Mouse (Mus musculus): Measurements from ENCODE around the gene Spata31d1b.
"Not testable (repeated sequence)": the region's sequence is repeated elsewhere in the genome, so short reads cannot be mapped to it uniquely, and the experiment has no call there.

Spata31d1b gene

DNA sequence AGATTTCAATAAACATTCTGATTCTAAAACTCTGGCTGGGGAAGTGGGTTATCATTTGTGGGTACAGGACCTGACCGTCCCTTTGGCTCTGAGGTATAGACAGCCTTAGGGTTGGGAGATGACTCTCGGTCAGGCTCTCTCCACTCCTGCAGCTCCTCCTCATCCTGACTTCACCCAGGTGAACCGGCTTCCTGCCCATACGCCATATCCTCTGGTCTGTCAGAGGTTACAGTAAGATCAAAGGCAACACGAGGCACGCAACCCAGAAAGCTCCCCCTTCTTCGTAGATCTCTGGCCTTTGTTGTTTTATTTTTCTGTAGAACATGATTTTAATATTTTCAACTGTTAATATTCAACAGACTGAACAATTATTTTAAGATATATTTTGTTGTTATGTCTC is 16.3 kb upstream of the Spata31d1b start:
- no peak for DNase-seq (ENCODE audit: low spot score)

GRCm38 (mm10) chr13:59699131-59699530 is 13.0 kb upstream of the Spata31d1b start:
- DNase-seq (ENCODE audit: low spot score), result no peak

DNA sequence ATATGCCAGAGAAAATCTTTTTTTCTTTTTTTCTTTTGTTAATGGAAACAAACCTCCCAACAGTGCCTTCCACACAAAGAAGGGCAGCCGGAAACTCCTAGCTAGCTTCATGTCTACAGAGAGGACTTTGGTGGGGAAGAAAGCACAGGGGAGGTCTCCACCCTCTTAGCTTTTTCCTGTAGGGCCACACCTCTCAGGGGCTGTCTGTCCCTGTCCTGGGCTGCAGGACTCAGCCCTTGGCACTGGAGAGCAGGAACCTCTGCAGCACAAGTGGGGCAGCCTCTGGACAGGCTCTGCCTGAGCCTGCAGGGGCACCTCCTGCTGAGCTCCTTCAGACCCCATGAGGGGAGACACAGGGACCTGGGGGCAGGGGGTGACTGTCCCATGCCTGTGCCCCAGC is 11.9 kb upstream of the Spata31d1b start:
- DNase-seq (ENCODE audit: low spot score), result not testable (repeated sequence)

DNA sequence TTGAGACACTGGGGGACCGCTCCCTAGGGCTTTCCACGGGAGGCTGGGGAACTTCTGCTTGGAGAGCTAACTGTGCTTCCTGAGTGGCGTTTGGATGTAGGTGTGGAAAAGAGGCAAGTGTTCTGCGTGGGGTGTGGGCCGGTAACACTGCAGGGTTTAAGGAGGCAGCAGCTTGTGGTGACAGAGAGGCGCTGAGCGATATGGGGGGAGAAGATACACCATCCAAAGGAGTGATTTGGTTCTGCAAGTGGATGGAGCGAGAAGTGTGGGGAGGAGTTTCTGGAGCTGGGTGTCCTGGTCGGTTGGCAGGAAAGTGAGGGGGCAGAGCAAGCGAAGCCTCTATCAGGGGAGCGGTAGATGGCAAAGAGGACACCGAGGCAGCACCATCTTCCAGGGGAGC is 8.6 kb upstream of the Spata31d1b start:
- no peak for DNase-seq (ENCODE audit: low spot score)

DNA sequence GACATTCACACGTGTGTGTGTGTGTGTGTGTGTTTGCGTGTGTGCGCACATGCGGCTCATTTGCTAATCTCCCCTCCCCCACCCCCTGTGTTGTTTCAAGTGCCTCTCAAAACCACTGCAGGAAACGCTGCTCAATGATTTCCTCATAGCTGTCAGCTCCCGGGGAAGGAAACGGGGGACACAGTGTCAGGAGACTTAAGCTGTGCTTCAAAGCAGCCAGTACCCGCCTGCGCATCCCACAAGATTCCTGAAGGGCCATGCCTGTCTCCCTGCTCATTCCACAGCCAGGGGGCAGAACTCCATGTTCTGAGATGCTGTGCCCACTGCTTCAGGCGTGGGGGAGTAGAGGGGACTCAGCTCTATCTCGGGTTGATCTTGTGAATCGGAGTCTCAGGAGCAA is 7.5 kb upstream of the Spata31d1b start:
- DNase-seq (ENCODE audit: low spot score), result no peak

DNA sequence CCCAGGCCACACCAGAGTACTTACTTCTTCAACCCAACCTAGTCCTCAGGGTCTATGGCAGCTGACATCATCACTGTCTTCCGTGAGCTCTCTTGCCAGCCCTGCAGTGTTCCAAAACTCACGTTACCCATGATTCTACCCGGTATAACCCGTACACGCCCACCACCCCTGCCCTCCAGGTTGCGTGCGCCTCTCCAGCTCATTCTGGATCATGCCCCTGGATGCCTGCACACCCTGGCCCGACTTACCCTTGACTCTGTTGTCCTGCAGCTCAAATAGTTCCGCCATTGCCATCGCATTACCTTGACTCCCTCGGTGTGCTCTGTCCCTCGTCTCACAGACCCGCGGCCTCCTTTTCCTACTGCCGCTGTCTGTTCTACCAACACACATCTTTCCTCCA is 1.9 kb upstream of the Spata31d1b start, which contains the start of gene Spata31d1a:
Spata31d1a (minus strand) TSS at position 101 of the 400 bp plus-strand sequence.
- DNase-seq (ENCODE audit: low spot score), result no peak

- no peak for DNase-seq (ENCODE audit: low spot score)
These were observed 1.6 kb downstream of the Spata31d1b start for GRCm38 (mm10) chr13:59713710-59714109.

DNA sequence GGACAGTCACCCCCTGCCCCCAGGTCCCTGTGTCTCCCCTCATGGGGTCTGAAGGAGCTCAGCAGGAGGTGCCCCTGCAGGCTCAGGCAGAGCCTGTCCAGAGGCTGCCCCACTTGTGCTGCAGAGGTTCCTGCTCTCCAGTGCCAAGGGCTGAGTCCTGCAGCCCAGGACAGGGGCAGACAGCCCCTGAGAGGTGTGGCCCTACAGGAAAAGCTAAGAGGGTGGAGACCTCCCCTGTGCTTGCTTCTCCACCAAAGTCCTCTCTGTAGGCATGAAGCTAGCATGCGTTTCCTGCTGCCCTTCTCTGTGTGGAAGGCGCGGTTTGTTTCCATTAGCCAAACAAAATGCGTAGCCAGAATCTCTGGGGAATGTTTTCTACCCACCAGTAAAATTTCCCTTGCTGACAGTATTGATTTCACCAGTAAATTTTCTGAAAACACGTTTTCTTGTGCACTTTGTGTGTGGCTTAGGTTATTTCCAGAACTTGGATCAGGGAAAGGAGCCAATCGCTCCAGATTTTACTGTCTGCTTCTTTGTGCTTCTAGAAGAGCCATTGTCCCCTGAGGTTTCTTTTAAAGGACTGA is 6.9 kb downstream of the Spata31d1b start:
- not testable (repeated sequence) for DNase-seq (ENCODE audit: low spot score)

DNA sequence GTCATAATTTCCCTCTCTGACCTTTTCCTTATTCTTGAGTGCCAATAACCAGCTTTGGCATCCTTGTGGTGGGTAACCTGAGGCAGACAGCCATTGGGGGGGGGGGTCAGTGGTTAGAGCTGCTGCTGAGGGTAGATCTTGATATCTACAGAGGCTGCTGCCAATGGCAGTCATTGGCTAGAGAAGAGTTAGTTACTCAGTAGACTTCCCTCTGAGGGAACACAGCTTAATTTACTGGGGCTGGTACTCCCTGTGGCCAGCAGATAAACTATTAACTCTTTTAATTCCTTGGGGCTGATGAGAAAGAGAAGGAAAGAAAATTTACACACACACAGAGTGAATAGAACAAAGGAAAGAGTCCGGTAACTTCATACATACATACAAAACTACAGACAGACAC is 7.4 kb downstream of the Spata31d1b start:
- DNase-seq (ENCODE audit: low spot score), result no peak

DNA sequence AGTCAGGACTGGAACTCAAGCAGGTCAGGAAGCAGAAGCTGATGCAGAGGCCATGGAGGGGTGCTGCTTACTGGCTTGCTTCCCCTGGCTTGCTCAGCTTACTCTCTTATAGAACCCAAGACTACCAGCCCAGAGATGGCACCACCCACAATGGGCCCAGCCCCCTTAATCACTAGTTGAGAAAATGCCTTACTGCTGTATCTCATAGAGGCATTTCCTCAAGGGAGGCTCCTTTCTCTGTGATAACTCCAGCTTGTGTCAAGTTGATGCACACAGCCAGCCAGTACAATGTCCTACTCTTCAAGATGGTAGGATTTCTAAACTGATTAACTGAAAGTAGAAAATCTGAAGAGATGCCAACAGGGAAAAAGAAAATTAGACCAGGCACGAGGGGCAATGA is 10.0 kb downstream of the Spata31d1b start:
- not testable (repeated sequence) for DNase-seq (ENCODE audit: low spot score)

GRCm38 (mm10) chr13:59726139-59726867 is 14.2 kb downstream of the Spata31d1b start:
- DNase-seq (ENCODE audit: low spot score), result no peak

DNA sequence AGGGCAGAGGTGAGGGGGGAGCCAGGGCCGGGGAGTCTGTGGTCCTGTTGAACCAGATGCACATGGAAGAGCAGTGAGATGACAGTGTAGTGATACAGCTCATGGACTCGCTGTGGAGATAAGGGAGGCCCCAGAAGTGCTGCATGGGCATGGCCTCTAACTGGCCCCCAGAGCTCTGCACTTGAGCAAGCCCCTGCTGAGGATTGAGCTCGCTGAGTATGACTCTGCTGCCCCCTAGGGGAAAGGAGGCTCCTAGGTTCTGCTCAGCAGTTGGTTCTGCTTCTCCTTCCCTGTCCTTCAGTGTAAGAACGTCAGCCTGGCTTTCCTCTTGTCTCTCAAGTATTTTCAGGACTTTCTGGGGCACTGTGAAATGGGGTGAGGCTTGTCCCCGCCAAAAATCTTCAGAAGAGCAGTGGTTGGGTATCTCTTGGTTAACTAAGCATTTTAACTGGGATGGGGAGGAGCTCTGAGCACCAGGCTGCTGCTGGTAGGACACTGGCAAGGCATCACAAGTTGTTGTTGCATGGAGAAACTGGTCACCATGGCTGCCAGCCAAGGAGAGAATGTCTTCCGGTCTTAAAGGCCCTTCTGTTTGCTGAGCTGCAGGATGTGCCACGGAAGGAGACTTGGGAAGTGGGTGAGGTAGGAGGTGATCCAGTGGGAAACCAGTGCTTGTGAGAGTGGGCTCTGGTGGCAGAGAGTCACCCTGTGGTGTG is 16.5 kb downstream of the Spata31d1b start:
- peak; percentile 70 for DNase-seq (ENCODE audit: low spot score)

- DNase-seq (ENCODE audit: low spot score), result no peak
These were observed 19.6 kb downstream of the Spata31d1b start, which contains the start of gene Spata31d1d for GRCm38 (mm10) chr13:59731652-59732051. TSS of gene Spata31d1d (minus strand) at chr13:59731752.

- no peak for DNase-seq (ENCODE audit: low spot score)
These were observed 21.9 kb downstream of the Spata31d1b start for GRCm38 (mm10) chr13:59733936-59734335.

DNA sequence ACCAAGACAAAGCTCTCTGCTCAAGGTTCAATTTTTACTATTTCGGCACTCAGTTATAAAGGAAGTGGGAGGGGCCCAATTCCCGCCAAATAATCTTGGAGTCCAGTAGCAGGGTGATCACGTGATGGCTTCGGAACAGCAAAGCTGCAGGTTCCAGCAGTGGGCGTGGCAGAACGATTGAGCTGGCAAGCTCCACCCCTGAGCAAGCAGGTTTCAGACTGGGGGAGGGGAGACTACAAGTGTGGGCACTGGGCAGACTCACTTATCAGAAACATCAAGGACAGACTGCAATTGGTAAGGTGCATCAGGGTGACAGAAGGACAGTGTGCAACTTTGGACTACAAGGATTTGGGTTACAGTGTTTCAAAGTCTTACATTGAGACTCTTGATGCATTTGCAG is 22.3 kb downstream of the Spata31d1b start:
- not testable (repeated sequence) for DNase-seq (ENCODE audit: low spot score)

DNA sequence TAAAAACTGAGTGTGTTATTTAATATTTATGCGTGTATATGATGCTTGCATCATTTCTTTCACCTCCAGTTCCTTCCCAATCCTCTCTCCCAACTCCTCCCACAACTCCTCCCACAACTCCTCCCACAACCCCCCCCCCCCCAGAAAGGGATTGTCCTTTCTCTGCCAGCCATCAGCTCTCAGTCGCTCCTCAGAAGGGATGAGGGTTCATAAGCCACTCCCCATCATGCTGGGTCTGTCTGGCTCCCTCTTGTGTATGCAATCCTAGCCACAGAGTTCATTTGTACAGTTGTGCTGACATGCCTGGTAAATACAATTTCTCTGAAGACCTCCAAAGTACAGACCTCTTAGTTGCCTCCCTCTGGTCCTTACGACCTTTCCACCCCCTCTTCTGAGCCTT is 23.1 kb downstream of the Spata31d1b start:
- DNase-seq (ENCODE audit: low spot score), result peak; percentile 18

GRCm38 (mm10) chr13:59738455-59738854 is 26.4 kb downstream of the Spata31d1b start:
- no peak for DNase-seq (ENCODE audit: low spot score)

DNA sequence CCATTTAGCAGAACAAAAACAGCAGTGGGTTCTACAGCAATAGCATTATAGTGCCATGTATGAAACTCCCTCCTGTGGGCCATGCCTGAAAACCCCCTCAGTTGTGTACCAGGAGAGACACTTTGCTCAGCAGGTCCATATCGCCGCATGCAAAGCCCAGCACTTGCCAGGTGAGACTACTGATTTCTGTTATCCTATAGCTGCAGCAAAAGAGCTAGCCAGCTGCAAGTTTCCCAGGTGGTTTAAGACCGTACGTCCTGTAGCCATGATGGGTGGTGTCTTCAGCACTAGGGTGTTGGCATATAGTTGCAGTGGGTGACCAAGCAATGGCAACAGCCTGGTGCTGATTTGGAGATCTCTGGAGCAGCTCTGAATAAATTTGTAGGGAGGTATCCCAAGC is 27.3 kb downstream of the Spata31d1b start:
- no peak for DNase-seq (ENCODE audit: low spot score)

DNA sequence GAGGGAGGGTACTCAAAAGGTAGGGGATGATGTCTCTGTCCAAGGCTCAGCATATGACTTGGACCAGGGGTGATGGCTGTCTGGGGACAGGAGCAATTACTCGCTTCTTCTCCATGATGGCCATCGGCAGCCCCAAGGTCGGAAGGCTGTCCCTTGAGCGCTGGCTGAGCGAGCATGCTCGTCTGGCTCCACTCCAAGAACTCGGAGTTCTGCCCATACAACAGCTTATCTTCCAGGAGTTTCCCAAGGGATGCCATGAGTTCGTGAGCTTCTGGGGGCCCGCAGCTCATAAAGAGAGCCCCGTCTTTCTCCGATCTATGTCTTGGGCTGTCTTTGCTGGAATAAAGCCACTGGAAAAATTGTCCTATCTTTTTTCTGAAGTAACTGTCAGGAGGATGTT is 29.0 kb downstream of the Spata31d1b start:
- no peak for DNase-seq (ENCODE audit: low spot score)

- no peak for DNase-seq (ENCODE audit: low spot score)
These were observed 29.6 kb downstream of the Spata31d1b start for GRCm38 (mm10) chr13:59741697-59742096.

- no peak for DNase-seq (ENCODE audit: low spot score)
These were observed 33.4 kb downstream of the Spata31d1b start for GRCm38 (mm10) chr13:59745462-59745861.

- peak; percentile 22 for DNase-seq (ENCODE audit: low spot score)
These were observed 34.1 kb downstream of the Spata31d1b start for GRCm38 (mm10) chr13:59746164-59746563.

GRCm38 (mm10) chr13:59746711-59747110 is 34.6 kb downstream of the Spata31d1b start, which contains the start of gene 1700014D04Rik:
TSS of gene 1700014D04Rik (minus strand) at chr13:59746752.
- DNase-seq (ENCODE audit: low spot score), result no peak

All from adipocyte (in vitro differentiated cells).